Mouse (Mus musculus): ENCODE measurements around the gene Fkbp2. TPM values are rescaled to one million over a fixed set of nuclear protein-coding genes. Genes with fewer than 3 reads are reported as not detected.
"Not testable (repeated sequence)": the region's sequence is repeated elsewhere in the genome, so short reads cannot be mapped to it uniquely, and the experiment has no call there.

Fkbp2 gene
- polyA plus RNA-seq, 1 experiment from 2014 or later = 125 TPM

DNA sequence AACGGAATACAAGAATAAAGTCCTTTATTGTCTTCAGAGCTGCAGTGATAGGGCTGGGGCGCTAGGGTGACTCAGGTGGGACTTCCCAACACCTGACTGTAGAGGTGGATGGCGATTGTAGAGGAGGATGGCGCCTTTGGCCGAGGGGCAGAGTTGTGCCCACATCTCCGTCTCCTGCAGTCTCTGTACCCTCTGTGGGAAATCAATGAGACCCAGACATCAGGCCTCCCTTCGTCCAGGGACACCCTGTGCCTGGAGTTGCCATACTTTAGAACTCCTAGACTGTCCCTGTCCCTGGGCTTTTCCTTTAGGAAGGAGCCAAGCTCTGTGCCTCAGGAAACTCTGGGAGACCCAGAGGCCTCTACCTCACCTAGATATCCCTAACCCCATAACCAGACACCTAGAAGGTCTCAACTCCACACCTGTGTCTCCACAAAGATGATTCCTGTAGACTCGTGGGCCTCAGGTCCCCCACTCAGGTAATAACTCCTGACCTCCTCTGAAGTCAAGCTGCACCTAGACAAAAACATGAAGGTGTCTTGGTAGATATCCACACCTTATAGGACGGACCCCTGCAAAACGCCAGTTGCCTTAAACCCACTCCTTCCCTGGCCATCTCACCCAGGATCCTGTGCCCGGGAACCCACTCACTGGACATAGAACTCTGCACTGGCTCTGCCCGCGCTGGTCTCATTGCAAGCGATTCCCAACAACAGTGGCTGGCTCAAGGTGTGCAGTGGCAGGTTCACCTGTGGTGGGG lies 12.9 kb upstream of the Fkbp2 start:
- Histone ChIP-seq H3K9ac (ENCODE audit: low read length) (peak overlapping the region; percentile 61), H3K9me3 (ENCODE audit: control insufficient read depth, low read length) (no peaks in the 10 kb centered on the region), H3K4me1 (replicated peaks; ENCODE audit: control insufficient read depth, insufficient read depth, low read length) (peaks cover 31% of the 10 kb centered on the region), H3K27me3 (ENCODE audit: control insufficient read depth, insufficient read depth, low read depth, low read length) (no peaks in the 10 kb centered on the region), H3K4me3 (ENCODE audit: low read length) (peak overlapping the region; percentile 62), H3K36me3 (ENCODE audit: control insufficient read depth, insufficient read depth, low read length) (no peaks in the 10 kb centered on the region; the same call in 1 of the 2 replicates), H3K4me2 (ENCODE audit: low read depth, low read length) (peak overlapping the region; percentile 98), H3K27ac (ENCODE audit: low read length) (0 out of 2 replicates have a peak overlapping the region, but pooled peaks have one; percentile 29)
- ATAC-seq (ENCODE audit: low read depth) = no peak
- 58% methylated on average over 14 of the region's 14 CpGs for WGBS

- 2% methylated on average over 37 of the region's 37 CpGs for WGBS
- peak within 1 kb of the TSS; percentile 71; the same call in 1 of the 2 replicates for H3K27ac ChIP-seq (ENCODE audit: low read length)
- H3K4me3 ChIP-seq (ENCODE audit: low read length) = peak within 1 kb of the TSS; percentile 62
- peak; percentile 94 for ATAC-seq (ENCODE audit: low read depth)
- H3K36me3 ChIP-seq (ENCODE audit: control insufficient read depth, insufficient read depth, low read length) = no peaks in the 10 kb centered on the region
- H3K27me3 ChIP-seq (ENCODE audit: control insufficient read depth, insufficient read depth, low read depth, low read length) = no peaks in the 10 kb centered on the region
- H3K4me2 ChIP-seq (ENCODE audit: low read depth, low read length) = peak within 1 kb of the TSS; percentile 98
- peak within 1 kb of the TSS; percentile 79 for H3K9ac ChIP-seq (ENCODE audit: low read length)
- H3K9me3 ChIP-seq (ENCODE audit: control insufficient read depth, low read length) = no peaks in the 10 kb centered on the region
- H3K4me1 ChIP-seq (replicated peaks; ENCODE audit: control insufficient read depth, insufficient read depth, low read length) = peaks cover 33% of the 10 kb centered on the region
These were observed 11.9 kb upstream of the Fkbp2 start, which contains the start of gene Dnajc4 for GRCm38 (mm10) chr19:6992011-6992858. Gene Dnajc4 (minus strand): TSS chr19:6992572.

DNA sequence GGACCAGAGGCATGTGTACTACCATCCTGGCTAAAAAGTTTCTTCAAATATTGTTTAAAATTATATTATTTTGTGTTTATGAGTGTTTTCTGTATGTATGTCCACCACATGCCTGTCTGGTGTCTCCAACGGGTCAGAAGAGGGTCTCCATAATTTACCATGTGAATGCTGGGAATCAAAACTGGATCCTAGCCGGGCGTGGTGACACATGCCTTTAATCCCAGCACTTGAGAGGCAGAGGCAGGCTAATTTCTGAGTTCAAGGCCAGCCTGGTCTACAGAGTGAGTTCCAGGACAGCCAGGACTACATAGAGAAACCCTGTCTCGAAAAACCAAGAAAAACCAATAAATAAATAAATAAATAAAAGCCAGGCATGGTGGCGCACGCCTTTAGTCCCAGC lies 10.9 kb upstream of the Fkbp2 start:
- 94% methylated on average over 6 of the region's 6 CpGs for WGBS
- H3K36me3 ChIP-seq (ENCODE audit: control insufficient read depth, insufficient read depth, low read length); ATAC-seq (ENCODE audit: low read depth); H3K9ac ChIP-seq (ENCODE audit: low read length); H3K4me3 ChIP-seq (ENCODE audit: low read length); H3K4me2 ChIP-seq (ENCODE audit: low read depth, low read length); H3K27me3 ChIP-seq (ENCODE audit: control insufficient read depth, insufficient read depth, low read depth, low read length); H3K9me3 ChIP-seq (ENCODE audit: control insufficient read depth, low read length); H3K27ac ChIP-seq (ENCODE audit: low read length): not testable (repeated sequence)
- peaks cover 30% of the 10 kb centered on the region for H3K4me1 ChIP-seq (replicated peaks; ENCODE audit: control insufficient read depth, insufficient read depth, low read length)

DNA sequence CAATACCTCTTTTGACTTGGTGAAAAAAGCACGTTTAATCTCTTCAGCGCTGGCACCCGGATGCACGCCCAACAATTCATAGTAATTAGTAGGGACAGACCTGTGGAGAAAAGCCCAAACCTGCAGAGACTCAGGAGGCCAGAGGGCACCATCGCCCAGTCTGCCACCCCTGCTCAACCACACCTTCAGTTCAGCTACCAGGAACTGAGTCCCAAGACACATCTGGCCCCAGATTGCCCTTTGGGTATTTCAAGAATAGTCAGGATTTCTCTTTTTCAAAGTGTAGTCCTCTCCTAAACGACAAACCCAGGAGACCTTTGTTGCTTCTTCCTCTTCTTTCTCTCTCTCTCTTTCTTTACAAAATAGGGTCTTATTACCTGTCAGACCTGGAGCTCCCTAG lies 10.4 kb upstream of the Fkbp2 start:
- 88% methylated on average over 6 of the region's 6 CpGs for WGBS
- Histone ChIP-seq H3K4me1 (replicated peaks; ENCODE audit: control insufficient read depth, insufficient read depth, low read length) (peaks cover 33% of the 10 kb centered on the region), H3K9me3 (ENCODE audit: control insufficient read depth, low read length) (no peaks in the 10 kb centered on the region)

GRCm38 (mm10) chr19:6989251-6989650 lies 8.9 kb upstream of the Fkbp2 start:
- Histone ChIP-seq H3K4me1 (replicated peaks; ENCODE audit: control insufficient read depth, insufficient read depth, low read length) (peaks cover 23% of the 10 kb centered on the region), H3K27ac (ENCODE audit: low read length) (no peak overlapping the region)
- 77% methylated on average over 8 of the region's 8 CpGs for WGBS

More for the DNA sequence above, 10.4 kb upstream of the Fkbp2 start:
- H3K36me3 ChIP-seq (ENCODE audit: control insufficient read depth, insufficient read depth, low read length) = no peaks in the 10 kb centered on the region
- no peak overlapping the region for H3K4me2 ChIP-seq (ENCODE audit: low read depth, low read length)
- H3K27me3 ChIP-seq (ENCODE audit: control insufficient read depth, insufficient read depth, low read depth, low read length) = no peaks in the 10 kb centered on the region
- H3K4me3 ChIP-seq (ENCODE audit: low read length) = no peak overlapping the region
- no peak overlapping the region for H3K27ac ChIP-seq (ENCODE audit: low read length)
- no peak for ATAC-seq (ENCODE audit: low read depth)
- no peak overlapping the region for H3K9ac ChIP-seq (ENCODE audit: low read length)

DNA sequence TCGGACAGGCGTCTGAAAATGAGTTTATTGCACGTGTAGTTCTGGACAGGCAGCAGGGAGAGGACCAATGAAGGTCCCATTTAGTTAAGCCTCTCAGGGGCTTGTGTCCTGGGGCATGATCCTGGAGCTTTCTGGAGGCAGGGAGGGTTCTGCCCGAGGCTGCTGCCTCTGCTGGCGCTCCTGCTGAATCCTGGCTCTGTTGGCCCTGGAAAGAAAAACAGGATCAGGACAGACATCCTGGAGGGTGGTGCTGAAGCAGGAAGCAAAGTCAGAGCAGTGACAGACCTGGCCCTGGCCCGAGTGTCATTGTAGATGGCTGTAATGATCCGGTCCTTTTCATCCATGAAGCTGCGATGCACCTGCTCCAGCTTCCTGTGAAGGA lies 7.6 kb upstream of the Fkbp2 start:
- H3K4me1 ChIP-seq (replicated peaks; ENCODE audit: control insufficient read depth, insufficient read depth, low read length) = peaks cover 16% of the 10 kb centered on the region
- H3K27me3 ChIP-seq (ENCODE audit: control insufficient read depth, insufficient read depth, low read depth, low read length) = no peaks in the 10 kb centered on the region
- H3K9me3 ChIP-seq (ENCODE audit: control insufficient read depth, low read length) = no peaks in the 10 kb centered on the region
- H3K9ac ChIP-seq (ENCODE audit: low read length) = peak overlapping the region; percentile 89
- peaks cover 11% of the 10 kb centered on the region for H3K36me3 ChIP-seq (ENCODE audit: control insufficient read depth, insufficient read depth, low read length)
- no peak; the same call in 1 of the 2 replicates for ATAC-seq (ENCODE audit: low read depth)
- peak overlapping the region; percentile 86 for H3K4me3 ChIP-seq (ENCODE audit: low read length)
- H3K27ac ChIP-seq (ENCODE audit: low read length) = peak overlapping the region; percentile 74
- peak overlapping the region; percentile 67 for H3K4me2 ChIP-seq (ENCODE audit: low read depth, low read length)
- WGBS = 4% methylated on average over 8 of the region's 8 CpGs

More at GRCm38 (mm10) chr19:6989251-6989650, 8.9 kb upstream of the Fkbp2 start:
- H3K4me3 ChIP-seq (ENCODE audit: low read length) = no peak overlapping the region
- no peaks in the 10 kb centered on the region for H3K9me3 ChIP-seq (ENCODE audit: control insufficient read depth, low read length)
- no peak for ATAC-seq (ENCODE audit: low read depth)
- no peak overlapping the region for H3K4me2 ChIP-seq (ENCODE audit: low read depth, low read length)
- no peaks in the 10 kb centered on the region for H3K27me3 ChIP-seq (ENCODE audit: control insufficient read depth, insufficient read depth, low read depth, low read length)
- H3K9ac ChIP-seq (ENCODE audit: low read length) = no peak overlapping the region
- H3K36me3 ChIP-seq (ENCODE audit: control insufficient read depth, insufficient read depth, low read length) = peaks cover 8% of the 10 kb centered on the region

DNA sequence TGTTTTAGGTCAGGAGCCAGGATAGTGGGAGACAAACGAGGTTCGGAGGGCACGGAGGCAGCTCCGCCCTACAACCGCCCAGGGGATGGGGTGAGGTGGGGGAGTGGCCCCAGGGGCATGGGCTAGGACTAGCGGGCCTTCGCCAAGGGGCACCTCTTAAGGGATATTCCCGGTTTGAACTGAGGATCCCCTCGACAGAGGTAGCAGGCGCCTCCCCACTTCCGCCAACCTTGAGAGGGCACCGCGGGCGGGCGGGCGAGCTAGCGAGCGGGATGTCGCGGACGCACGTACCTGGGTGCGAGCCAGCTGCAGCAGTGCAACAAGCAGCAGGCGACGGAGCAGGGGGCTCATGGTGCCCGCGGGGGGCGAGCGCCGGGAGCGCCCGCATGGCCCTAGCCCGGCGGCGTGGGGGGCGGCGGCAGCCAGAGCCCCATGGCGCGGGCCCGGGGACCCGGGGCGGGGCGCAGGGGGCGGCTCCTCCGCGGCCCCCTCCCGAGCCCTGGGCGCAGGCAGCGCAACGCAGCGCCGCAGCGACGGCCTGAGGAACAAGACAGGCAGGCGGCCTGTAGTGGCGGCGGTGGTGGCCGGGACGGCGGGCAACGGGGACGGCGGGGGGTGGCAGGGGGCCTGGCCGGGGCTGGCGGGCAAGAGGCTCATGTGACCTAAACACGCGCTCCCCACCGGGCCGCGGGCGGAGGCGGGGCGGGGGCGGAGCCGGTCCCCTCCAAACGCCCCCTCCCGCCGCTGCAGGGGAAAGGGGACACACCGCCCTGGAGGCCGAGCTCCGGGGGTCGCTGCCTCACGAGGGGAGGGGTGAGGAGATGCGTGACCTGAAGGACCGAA lies 7.0 kb upstream of the Fkbp2 start, which contains the start of gene Vegfb:
Vegfb (minus strand) TSS at position 591 of the 843 bp plus-strand sequence.
- ATAC-seq (ENCODE audit: low read depth) = peak; percentile 68
- WGBS = under 1% methylated on average over 44 of the region's 85 CpGs
- H3K36me3 ChIP-seq (ENCODE audit: control insufficient read depth, insufficient read depth, low read length) = peaks cover 11% of the 10 kb centered on the region

DNA sequence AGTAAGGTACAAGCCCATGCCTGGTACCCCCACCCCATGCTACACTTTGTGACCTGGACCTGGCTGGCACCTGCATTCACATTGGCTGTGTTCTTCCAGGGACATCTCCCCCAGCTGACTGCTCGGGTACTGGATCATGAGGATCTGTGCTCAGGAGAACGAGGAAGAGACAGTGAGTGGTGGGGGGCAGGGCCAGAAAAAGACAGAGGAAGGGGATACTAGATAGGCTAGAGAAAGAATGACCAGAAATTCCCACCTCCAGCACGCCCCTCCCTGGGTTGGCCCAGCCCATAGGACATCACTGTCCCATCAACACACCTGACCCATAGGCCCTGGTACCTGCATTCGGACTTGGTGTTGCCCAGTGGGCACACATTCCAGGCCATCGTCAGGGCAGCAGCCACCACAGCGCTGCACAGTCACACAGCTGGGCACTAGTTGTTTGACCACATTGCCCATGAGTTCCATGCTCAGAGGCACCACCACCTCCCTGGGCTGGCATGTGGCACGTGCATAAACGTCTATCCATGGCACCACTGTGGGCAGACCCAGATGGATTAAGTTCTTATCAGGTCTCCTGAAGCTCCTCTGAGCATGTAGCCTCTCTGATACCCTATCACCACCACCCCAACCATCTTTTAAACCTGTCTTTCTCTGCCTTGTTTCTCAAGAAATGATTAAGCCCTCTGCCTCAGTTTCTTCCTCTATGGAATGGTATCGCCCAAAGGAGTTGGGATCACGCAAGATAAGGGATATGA lies 5.8 kb upstream of the Fkbp2 start:
- Histone ChIP-seq H3K4me1 (replicated peaks; ENCODE audit: control insufficient read depth, insufficient read depth, low read length) (peaks cover 19% of the 10 kb centered on the region), H3K9me3 (ENCODE audit: control insufficient read depth, low read length) (no peaks in the 10 kb centered on the region), H3K36me3 (ENCODE audit: control insufficient read depth, insufficient read depth, low read length) (peaks cover 11% of the 10 kb centered on the region), H3K27me3 (ENCODE audit: control insufficient read depth, insufficient read depth, low read depth, low read length) (no peaks in the 10 kb centered on the region), H3K27ac (ENCODE audit: low read length) (peak overlapping the region; percentile 74; the same call in 1 of the 2 replicates), H3K4me3 (ENCODE audit: low read length) (peak overlapping the region; percentile 86), H3K9ac (ENCODE audit: low read length) (peak overlapping the region; percentile 89), H3K4me2 (ENCODE audit: low read depth, low read length) (peak overlapping the region; percentile 67)
- no peak for ATAC-seq (ENCODE audit: low read depth)
- WGBS = 73% methylated on average over 10 of the region's 10 CpGs

More for the DNA sequence above, 7.0 kb upstream of the Fkbp2 start, which contains the start of gene Vegfb:
- H3K4me1 ChIP-seq (replicated peaks; ENCODE audit: control insufficient read depth, insufficient read depth, low read length) = peaks cover 15% of the 10 kb centered on the region
- peak within 1 kb of the TSS; percentile 86 for H3K4me3 ChIP-seq (ENCODE audit: low read length)
- H3K9me3 ChIP-seq (ENCODE audit: control insufficient read depth, low read length) = no peaks in the 10 kb centered on the region
- H3K9ac ChIP-seq (ENCODE audit: low read length) = peak within 1 kb of the TSS; percentile 89
- peak within 1 kb of the TSS; percentile 67 for H3K4me2 ChIP-seq (ENCODE audit: low read depth, low read length)
- peak within 1 kb of the TSS; percentile 74 for H3K27ac ChIP-seq (ENCODE audit: low read length)
- H3K27me3 ChIP-seq (ENCODE audit: control insufficient read depth, insufficient read depth, low read depth, low read length) = no peaks in the 10 kb centered on the region

Measured in lung, embryonic 16.5 days (tissue).